Mouse (Mus musculus) thymus, postnatal 25 days (tissue): ENCODE measurements at regions not wholly inside any gene's neighbourhood (a gene's known extent, or its start where the extent isn't known, plus 50 kb on each side); places are given as distances from the start of the nearest gene placed in this dataset.

Experiments used
- DNase-seq: peaks from one replicate; pipeline ENCODE4 v3.0.0; 2022

DNA sequence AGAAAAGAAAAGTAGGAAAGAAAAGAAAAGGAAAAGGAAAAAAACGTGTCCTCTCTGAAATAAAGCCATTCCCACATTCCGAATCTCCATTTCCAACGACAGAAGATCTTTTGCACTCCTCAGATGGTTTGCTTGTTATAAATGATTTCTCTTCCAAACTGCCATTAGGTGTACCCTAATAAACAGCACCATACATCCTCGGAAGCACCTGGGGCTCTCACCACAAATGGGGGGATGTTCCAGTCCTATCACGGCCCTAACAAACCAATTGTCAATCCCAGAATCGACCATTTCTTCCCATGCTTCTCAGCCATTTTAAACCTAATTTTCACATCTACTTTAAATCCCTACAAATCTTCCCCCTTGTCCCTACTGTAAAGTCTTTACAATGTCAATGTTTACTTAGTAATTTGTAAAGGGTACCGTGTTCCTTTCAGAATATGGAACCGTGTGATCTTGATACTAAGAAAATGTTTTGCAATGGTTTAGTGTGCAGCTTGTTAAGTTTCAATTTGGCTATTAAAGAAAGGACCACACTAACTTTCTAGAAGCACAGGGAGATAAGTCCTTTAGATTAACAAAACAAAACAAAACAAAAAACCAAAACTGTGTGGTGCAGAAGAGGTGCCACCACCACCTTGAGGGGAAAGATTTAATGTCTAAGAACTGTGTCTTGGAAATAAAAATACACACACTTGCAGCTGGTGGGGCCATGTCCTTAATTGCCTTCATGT, 66.6 kb upstream of the Chd2 start:
- no peak for DNase-seq

DNA sequence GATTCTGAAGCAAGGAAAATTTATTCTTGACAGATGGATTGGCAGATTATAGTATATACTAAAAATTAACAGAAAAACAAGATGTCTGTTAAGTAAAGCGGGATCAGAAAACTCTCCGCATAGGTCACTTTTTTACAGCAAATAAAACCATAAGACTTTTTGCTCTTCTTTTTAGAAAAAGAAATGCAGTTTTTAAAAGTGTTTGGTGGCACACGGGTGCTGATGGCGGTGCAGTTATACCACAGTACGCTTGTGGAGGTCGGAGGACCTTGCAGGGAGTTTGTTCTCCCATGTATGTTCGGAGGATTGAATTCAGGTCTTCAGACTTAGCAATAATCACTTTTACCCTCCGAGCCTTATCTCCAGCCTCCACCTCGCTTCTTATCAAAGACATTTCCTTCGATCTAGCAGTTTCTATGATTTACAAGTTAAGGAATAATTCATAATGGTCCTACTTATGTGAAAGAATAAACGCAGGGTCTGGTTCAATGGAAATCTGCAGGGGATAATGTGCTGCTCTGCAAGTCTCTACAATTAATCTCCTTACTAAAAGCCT, 65.9 kb upstream of the Chd2 start:
- peak; percentile 58 for DNase-seq

DNA sequence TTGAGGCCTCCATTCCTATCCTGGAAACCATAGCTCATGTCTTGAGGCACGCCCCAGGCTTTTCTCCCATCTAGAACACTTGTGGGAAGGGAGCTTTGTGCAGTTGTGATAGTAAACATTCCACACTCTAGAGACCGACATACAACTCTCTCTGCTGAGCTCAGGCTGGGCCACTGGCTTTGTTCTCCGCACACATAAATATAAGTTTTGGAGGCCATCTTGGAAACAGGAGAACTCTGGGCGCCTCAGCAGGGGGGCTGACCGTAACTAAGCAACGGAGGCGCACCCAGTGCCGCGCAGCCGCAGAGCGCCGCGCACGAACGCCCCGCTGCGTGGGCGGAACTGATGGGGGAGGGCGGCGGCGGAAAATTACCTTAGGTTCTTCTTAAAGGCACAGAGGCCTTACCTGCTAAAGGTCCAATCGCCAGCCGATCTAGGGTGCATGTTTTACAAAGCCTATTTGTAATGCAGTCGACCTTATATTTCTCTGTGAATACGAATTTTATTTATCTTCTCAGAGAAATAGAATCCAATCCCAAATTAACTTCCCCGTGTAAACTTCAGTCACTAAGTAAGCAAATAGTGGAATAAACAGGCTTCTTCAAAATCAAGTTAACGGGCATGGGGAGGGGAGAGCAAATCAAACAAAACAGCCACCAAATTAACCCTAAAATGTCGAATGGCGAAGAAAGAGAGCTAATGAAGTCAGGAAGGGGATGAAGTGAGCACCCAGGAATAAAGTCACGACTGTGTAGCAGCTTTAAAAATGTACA, 65.2 kb upstream of the Chd2 start:
- peak; percentile 97 for DNase-seq

DNA sequence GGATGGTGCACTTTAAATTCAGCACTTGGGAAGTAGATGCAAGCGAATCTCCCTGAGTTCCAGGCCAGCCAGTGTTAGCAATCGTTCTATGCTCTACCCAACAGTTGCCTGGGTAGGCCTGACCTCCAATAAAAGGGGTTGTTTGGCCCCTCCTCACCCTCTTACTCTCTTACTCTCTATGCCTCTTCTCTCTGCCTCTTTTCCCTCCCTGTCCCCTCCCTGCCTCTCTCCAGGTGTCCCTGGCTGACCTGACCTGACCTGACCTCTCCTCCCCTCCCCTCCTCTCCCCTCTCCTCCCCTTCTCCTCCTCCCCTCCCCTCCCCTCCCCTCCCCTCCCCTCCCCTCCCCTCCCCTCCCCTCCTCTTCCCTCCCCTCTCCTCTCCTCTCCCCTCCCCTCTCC, 63.0 kb upstream of the Chd2 start:
- no peak for DNase-seq

DNA sequence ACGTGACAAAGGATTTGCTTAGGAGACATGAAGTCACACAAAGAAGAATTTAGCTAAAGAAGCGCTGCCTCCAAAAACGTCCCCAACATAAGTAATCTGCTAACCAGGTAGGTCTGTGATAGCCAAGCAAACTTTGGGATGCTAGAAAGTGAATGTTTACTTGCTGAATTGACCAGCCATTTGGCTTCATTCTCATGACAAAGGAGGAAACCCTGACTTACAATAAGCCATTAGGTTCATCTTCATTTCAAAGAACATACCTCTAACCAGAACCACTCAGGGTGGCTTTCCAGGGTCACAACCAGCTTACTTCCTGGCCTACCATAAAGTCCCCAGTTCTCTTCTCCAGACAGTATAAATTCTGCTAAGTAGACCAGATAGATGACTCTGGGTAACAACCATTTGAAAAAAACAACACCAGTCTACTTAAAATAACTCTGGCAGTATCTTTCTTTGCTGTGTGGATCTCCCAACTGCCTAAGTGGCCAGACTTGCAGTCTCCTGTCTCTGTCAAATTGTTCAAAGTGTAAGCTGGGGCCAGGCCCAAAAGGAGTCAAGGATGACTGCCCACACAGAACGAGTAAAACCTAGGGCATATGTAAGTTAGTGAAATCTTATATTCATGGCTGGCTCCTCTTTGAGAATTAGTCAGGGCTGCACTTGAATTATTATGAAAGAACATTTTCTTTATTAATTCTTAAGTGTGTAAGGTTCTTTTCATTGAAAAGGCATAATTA, 61.4 kb upstream of the Chd2 start:
- no peak for DNase-seq

DNA sequence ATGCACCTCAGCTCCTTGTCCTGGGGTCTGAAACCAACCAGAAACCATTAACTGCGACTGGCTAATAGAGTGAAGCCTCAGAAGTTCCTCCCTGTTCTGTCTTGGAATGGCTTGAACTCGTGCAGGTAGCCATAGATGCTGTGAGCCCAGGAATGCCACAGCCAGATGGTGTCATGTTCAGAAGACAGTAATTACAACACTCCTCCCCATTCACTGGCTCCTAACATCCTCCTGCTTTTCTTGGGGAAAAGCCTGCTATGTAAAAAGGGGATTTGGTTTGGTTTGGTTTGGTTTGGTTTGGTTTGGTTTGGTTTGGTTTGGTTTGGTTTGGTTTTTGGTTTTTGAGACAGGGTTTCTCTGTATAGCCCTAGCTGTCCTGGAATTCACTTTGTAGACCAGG, 59.7 kb upstream of the Chd2 start:
- DNase-seq = no peak

DNA sequence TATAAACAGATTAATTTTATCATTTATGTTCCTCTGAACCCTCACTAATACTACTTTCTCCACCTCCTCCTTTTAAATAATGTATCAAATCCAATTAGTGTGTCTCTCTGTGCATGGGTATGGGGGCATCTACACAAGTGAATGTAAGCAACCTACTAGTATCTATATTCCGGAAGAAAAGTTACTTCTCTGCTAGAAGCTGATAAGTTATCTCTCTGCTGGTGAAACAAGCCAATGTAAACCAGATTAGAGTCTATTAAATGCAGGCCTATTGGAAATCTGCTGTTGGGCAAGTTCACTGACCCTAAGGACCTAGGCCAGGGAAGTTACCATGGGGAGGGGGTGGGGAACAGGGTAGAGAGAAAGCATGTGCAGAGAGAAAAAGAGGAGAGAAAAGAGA, 59.1 kb upstream of the Chd2 start:
- no peak for DNase-seq

DNA sequence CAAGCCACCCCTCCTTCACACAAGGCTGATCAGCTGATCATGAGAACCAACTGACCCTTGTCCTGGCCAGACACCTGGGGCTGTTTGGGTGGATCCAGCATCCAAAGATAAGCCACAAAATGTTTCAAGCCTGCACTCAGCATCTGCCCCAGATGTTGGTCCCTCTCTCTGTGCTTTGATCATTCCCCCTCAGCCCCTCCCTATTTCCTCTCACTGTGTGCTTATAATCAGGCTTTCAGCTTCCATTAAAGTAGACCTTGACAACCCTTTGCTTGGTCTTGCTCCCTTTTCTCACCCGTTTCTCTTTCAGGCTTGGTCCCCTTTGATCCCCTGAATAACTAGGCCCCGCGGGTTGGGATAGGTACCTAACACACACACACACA, 58.4 kb upstream of the Chd2 start:
- DNase-seq = peak; percentile 65

DNA sequence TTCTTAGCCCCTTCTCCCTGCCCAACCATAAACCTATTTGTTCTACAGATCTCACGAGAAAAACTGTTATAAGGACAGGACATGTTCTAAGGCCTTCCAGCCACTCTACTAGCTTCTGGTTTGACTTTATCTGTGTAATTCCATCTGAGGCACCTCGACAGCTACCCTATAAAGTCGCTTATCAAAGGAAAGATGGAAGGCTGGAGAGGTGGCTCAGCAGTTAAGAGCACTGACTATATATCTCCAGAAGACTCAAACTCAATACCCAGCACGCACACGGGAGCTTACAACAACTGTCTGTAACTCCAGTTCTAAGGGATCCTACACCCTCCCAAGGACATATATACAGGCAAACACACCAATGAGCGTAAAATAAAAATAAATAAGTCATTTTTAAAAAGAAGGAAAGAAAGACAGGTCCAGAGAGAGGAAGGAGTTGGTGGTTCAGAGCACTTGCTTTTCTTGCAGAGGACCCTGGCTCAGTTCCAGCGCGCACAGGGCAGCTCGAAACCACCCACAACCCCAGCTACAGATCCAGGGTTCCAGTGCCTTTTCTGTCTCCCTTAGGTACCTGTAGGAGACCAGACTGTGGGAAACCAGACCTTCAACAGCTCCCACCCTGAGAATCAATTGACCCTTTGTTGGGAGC, 57.8 kb upstream of the Chd2 start:
- DNase-seq = no peak

DNA sequence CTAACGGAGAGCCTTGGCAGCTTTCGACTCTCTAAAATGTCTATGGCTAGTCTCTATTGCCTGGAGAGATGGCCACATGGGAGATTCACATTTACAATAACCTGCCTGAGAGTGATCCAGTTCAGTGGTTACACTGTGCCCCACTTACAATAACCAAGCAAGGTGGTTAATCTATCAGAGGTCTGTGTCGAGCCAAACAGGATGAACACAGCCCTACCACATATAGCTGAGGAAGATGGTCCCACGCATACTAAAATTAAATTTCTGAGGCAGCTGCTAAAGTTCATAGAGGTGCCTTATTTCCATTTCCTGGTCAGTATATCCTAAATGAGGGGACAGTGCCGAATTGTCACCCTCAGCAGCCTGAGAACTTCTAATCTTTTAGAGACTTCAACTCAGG, 56.3 kb upstream of the Chd2 start:
- DNase-seq = no peak

DNA sequence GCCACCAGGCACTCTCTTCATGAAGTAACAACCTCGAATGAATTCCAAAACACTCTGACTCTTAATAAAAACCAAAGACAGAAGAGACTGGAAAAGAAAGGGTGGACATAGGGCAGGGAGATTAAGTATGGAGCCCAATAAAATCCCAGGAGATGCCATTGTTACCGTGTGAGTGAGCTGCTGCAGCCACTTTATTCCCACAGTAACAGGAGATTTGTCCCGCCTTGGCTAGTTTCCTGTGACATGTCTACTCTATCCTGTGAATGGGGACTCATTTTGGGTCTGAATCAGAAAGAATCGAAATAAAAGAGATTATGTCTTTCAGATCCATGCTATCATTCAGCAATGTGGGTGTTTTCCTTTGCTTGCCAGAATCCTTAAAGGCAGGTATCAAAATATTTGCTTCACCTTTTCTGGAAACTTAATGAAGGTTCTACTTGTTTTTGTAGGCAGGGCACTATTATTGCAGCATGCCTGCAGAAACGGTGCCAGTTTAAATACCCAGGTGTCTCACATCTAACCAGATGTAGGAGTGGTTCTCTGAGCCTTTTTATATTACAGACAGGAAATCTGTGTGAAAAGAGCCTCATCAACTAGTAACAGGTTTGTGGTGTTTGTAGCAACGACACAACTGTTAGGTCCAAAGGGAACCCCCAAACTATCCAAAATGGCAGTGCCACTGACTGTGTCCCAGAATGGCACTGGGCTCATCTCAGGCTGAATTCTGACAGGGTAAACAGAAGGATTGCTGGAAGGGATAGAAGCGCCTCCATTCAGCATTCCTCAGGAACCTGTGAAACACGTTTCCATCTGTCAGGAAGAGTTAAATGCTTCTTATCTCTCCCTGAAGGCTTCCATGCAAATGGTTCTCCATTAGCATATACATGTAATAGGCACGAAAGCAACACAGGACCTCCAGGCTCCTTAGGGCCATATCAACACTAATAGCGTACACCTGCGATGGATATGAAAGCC, 55.5 kb upstream of the Chd2 start:
- peak; percentile 48 for DNase-seq

DNA sequence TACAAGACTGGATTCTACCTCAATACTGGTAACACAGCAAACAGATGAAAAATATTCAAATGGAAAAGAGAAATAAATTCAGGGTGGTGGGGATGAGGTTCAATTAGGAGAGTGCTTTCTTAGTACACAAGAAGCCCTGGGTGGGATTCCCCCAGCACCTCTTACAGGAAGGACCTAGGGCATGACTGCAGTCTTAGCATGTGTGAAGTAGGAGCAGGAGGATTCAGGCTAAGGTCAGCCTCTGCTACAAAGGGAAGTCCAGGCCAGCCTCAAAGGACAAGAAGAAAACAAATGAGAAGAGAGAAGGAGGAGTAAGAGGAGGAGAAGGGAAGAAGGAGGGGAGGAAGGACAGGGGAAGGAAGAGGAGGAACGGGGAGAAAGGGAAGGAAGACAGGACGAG, 54.8 kb upstream of the Chd2 start:
- DNase-seq = peak; percentile 61

DNA sequence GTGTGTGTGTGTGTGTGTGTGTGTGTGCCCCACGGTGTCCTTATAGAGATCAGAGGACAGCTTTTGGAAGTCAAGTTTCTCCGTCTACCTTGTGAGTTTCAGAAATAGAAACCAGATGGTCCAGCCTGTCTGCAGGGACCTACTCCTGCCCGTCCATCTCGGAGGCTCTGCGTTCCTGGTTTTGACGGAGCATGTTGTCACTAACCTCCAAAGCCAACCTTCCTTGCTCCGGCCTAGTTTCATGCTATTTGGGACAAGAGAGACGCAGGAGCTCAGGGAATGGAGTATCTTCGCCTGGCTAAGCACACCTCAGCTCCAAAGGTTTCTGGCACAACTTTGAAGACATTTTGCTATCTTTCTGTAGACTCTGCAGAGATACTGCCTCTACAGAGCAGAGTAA, 54.2 kb upstream of the Chd2 start:
- peak; percentile 45 for DNase-seq

DNA sequence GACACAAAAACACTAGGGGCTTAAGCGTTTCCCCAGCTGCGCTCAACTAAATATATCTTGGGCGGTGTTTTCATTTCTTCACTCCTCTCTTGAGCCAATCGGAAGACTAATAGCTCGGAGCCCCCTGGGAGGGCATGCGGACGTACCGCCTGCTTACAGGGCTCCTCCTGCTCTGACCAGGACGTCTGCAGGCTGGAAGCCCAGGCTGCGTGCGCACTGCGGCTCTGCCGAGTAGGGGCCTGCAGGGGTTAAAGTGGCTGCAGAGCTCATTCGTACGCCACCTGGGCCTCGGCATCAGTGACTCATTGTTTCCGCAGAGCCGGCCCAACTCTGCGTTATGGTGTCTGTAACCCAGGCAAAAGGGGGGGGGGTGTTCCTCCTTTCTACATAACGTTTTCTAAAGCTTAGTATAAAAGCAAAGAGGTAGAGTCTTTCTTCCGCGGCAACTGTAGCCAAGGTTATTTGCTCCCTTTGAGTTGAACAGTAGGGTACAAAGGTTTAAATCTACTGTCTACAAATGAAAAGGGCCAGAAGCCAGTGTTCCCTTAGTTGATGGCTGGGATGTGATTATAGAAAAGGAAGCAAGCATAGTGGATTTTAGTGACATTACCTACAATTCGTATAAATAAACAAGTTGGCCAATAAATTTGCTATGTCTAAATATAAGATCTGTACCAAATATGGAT, 53.7 kb upstream of the Chd2 start:
- peak; percentile 89 for DNase-seq

DNA sequence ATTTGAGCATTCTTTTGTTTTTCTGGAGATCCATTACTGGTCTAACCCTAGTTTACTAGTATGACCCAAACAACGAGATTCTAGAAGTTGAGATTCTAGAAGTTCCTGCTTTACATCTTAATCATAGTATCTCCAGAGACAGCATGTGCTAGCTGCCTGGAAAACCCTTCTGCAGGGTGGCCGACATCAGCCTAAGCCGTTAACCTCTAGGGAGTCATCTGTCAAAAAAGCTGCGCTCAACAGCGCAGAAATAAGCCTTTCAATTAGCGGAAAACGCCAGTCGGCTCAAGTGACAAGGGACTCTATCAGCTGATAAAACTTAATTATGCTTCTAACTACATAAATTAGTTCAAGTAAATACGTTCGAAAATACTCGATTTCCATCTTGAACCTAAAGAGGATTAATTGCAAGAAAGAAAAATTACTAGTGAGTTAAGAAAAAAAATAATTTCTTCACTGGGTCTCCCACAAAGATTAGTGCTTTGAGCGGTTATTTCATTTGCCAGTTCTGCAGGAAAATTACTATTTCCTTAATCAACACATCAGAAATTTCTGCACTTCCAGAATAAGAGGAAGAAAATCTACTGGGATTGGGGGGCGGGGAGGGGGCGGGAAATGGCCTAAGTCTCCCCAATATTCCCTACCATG, 53.0 kb upstream of the Chd2 start:
- no peak for DNase-seq

DNA sequence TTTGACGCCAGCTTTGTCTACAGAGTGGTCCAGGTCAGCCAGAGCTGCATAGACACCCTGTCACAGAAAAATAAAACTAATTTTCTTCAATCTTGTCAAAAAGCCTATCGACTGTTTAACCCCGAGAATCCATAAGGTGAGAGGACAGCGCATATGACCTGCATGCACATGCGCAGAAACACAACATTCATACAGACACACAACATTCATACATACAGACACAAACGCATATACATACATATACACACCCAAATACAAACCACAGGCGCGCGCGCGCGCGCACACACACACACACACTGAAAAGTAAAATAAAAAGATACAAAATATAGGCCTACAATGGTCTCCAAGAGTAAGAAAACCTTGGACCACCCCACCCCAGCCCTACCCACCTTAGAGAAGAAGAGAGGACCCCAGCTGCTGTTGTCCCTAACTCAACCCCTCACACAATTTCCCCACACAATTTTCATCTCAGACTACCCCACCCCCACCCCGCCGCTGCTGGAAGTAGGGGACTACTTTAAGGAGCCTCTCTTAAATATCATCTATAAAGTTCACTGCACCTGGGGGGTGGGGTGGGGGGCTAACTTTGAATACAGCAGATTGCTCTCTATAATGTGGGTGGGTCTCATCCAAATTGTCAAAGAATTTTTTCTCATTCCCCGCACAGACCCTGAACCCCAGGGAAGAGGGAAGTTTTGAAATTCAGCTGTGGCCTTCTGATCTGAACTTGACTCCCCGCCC, 52.2 kb upstream of the Chd2 start:
- no peak for DNase-seq

DNA sequence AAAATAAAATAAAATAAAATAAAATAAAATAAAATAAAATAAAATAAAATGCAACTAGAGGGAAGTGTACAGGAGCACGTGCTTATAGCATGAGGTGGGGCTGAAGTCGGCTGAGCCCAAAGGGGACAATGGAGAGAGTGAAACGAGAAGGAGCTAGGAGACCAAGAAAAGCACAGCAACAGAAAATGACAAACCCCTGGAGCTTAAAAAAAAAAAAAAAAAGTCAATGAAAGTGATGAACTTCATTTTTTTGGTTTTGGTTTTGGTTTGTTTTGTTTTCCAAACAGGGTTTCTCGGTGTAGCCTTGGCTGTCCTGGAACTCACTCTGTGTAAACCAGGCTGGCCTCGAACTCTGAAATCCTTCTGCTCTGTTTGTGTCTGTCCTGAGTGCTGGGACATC, 51.2 kb upstream of the Chd2 start:
- DNase-seq = no peak
